Mouse (Mus musculus): ENCODE measurements around the gene Sult2b1. TPM values are rescaled to one million over a fixed set of nuclear protein-coding genes. Genes with fewer than 3 reads are reported as not detected.

Sult2b1 gene
- total RNA-seq, 2 experiments from 2014 or later = not detected

DNA sequence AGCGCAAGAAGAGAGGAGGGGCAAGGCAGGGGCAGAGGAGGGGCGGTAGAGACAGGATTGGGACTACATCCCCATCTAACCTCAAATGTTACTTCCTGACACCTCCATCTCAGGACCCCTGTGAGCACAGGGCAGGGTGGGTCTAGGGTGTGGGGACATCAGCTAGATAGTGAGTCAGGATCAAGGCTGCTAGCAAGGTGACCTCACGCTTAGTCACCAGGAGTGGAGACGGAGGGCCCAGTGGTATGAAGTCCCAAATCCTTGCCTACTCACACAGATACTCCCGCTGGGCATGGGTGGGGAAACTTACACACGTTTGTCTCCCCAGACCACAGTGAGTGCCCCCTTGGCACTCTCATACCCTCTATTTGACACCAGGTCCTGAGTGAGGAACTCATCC is 18.1 kb upstream of the Sult2b1 start:
- no peak for DNase-seq
- intact Hi-C loops (cut with DNase I; ENCODE audit: low total_unique reads) = no loop called here

DNA sequence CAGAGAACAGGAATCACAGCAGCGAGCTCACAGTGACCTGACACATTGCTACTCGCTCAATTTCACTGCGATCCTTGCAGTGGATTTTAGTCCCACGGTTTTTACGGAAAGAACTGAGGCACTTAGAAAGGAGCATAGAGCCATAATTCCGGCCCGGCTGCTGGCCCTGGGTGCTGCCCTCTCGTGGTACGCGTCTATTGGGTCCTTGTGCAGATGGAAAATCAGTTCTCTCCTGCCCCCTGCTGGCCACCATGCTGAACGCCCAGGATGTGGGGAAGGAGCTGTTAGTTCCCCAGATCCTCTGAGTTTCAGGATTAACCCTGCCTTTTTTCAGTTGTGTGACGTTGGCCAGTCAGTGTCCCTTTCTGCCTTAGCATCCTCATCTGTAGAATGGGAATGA is 16.9 kb upstream of the Sult2b1 start:
- peak; percentile 91 for DNase-seq
- intact Hi-C loops (cut with DNase I; ENCODE audit: low total_unique reads) = loop anchor here (2.0 kb wide), 1 partner anchor 63 kb away; no protein-coding TSS in a partner anchor

DNA sequence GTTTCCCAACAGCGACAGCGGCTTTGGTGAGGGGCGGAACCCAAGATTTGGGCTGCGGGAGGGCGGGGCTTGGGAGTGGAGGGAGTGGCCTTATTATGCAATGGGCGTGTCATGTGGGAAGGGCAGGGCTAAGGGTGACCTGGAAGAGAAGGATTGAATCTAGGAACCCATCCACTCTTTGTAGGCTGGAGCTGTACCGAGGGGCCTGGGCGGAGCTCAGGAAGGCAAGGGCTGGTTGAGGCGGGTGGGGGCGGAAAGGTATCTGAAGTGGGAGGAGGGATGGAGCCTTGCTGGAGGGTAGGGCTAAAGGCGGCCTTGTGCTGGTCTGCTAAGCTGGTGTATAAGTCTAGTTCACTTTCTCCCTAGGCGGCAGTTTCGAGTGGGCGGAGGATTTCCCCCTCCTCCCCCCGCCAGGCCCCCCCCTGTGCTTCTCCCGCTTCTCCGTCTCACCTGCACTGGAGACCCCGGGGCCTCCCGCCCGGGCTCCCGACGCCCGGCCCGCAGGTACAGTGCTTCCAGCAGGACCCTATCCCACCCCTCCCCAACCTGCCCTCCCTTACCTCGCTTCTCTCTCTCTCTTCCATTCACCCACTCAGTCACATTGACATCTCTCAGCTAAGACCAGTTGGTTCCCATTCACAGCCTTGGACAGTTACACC is 16.2 kb upstream of the Sult2b1 start:
- intact Hi-C loops (cut with DNase I; ENCODE audit: low total_unique reads) = loop anchor here (2.0 kb wide), 1 partner anchor 62 kb away; no protein-coding TSS in a partner anchor
- DNase-seq = no peak

DNA sequence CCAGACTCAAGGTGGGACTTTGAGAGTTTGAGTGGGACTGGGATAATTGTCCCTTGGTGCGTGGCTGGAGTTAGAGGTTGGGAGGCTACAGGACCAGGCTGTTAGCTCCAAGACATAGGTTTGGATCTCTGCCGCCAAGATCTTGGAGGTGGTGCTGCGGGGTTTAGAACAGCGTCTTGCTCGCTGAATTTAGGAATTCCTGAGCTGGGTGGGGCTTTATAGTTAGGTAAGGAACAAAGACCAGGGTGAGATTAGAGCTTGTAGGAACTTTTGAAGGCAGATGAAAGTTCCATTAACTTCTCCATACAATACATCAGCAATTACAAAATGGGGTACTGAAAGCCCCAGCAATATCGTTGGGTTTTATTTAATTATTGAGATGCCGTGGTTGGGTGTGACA is 15.5 kb upstream of the Sult2b1 start:
- intact Hi-C loops (cut with DNase I; ENCODE audit: low total_unique reads) = loop anchor here (2.0 kb wide), 1 partner anchor 61 kb away; no protein-coding TSS in a partner anchor

DNA sequence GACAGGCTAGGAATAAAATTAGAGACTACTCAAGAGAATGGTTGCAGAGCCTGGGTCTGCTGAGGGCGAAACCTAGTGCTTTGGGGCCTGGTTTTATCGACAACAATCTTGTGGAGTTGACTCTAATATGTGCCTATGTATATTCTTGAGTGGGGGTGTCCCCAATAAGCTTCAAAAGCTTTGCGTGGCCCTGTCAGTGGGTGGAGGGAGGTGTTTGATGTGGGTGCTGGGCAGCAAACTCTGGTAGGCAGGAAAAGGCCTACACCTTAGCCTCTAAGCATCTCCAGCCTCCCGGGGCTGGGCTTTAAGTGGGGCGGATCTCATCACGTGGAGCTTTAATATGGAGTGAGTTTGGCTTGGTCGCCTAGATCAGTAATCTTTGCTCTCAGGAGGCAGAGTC is 14.5 kb upstream of the Sult2b1 start:
- no peak for DNase-seq
- intact Hi-C loops (cut with DNase I; ENCODE audit: low total_unique reads) = no loop called here

More for the DNA sequence above, 15.5 kb upstream of the Sult2b1 start:
- no peak for DNase-seq

DNA sequence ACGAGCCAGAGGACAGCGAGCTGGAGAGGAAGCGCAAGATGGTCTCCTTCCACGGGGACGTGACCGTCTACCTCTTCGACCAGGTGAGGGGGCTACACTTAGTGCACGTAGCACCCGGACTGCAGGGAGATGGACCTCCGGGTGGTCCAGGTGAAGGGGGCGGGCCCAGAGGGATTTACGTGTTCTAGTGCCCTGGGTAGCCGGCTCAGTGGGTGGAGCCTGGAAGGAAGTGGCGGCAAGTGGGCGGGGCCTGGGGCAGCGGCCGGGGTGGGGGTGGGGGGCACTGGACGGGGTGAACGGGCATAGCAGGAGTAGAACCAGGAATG is 14.0 kb upstream of the Sult2b1 start:
- no peak for DNase-seq
- intact Hi-C loops (cut with DNase I; ENCODE audit: low total_unique reads) = no loop called here

DNA sequence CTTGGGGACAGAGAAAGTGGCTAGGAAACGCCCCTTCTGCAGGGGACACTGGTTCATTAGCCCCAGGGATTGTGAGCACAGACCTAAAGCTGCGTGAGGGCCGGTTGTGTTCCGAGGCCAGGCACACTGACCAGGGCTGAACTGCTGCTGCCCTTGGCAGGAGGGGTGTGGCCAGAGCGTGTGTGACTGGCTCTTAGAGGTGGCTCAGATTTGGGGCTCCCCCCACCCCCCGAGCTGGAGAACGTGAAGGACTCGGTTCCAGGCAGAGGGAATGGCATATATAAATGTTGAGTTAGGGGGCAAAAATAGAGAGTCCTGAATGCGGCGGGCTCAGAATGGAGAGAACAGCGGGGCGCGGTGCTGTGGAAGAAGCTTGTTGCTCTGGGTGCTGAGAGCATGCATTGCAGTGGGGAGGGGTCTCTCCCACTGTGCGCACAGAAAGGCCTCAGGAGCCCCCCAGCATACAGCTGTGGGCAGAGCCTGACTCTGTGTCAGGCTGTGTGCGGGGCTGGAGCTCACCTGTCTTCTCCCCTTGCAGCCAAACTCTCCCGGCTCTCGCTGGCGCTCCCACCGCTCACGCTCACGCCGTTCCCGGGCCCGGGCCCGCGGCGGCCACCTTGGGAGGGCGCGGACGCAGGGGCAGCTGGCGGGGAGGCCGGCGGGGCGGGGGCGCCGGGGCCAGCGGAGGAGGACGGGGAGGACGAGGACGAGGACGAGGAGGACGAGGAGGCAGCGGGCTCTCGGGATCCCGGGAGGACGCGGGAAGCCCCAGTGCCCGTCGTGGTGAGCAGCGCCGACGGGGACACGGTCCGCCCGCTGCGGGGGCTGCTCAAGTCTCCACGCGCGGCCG is 13.4 kb upstream of the Sult2b1 start:
- intact Hi-C loops (cut with DNase I; ENCODE audit: low total_unique reads) = no loop called here

DNA sequence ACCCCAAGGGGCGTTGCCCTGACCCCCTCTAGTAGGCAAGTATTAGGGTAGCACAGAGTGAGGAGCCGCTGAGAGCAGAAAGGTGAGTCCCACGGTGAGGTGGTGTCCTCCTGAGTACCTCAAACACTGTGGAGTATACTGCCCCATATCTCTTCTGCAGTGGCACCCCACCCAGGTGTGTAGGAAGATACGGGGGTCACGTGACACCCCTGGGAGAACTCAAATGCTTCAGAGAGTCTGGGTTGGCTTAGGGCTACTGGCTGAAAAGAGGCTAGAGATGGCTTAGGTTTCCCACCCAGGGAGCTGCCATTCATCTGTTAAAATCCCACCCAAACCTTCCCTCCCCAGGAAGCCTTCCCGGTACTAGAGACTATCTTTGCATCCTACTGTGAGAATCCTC is 12.5 kb upstream of the Sult2b1 start:
- intact Hi-C loops (cut with DNase I; ENCODE audit: low total_unique reads) = no loop called here

More for the DNA sequence above, 13.4 kb upstream of the Sult2b1 start:
- no peak for DNase-seq

DNA sequence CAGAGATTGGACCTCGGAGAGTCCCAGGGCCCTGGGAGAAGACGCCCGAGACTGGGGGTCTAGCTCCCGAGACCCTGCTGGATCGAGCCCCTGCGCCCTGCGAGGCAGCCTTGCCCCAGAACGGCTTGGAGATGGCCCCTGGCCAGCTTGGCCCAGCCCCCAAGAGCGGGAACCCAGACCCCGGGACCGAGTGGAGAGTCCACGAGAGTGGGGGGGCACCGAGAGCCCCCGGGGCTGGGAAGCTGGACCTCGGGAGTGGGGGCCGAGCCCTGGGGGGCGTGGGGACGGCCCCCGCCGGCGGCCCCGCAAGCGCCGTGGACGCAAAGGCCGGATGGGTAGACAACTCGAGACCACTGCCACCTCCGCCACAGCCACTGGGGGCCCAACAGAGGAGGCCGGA is 10.5 kb upstream of the Sult2b1 start:
- no peak for DNase-seq
- intact Hi-C loops (cut with DNase I; ENCODE audit: low total_unique reads) = loop anchor here (2.0 kb wide), 1 partner anchor 50 kb away; no protein-coding TSS in a partner anchor

More for the DNA sequence above, 12.5 kb upstream of the Sult2b1 start:
- DNase-seq = no peak

DNA sequence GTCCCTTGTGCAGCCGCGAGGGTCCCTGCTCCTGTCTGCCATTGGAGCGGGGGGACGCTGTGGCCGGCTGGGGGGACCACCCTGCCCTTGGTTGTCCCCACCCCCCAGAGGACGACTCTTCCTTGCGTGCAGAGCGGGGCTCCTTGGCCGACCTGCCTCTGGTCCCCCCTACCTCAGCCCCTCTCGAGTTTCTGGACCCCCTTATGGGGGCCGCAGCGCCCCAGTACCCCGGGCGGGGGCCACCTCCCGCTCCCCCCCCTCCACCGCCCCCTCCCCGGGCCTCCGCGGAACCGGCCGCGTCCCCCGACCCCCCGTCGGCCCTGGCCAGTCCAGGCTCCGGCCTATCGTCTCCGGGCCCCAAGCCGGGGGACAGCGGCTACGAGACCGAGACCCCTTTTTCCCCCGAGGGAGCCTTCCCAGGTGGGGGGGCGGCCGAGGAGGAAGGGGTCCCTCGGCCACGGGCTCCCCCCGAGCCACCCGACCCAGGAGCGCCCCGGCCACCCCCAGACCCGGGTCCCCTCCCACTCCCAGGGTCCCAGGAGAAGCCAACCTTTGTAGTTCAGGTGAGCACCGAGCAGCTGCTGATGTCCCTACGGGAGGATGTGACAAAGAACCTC is 9.6 kb upstream of the Sult2b1 start:
- DNase-seq = no peak
- intact Hi-C loops (cut with DNase I; ENCODE audit: low total_unique reads) = loop anchor here (2.0 kb wide), 1 partner anchor 49 kb away; no protein-coding TSS in a partner anchor

DNA sequence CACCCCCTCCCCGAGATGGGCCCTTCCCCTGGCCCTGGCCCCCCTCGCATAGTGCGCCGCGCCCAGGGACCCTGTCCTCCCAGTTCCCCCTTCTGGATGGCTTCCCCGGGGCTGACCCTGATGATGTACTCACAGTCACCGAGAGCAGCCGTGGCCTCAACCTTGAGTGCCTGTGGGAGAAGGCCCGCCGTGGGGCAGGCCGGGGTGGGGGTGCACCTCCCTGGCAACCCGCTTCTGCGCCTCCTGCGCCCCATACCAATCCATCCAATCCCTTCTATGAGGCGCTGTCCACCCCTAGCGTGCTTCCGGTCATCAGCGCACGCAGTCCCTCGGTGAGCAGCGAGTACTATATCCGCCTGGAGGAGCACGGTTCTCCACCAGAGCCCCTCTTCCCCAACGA is 8.8 kb upstream of the Sult2b1 start:
- no peak for DNase-seq
- intact Hi-C loops (cut with DNase I; ENCODE audit: low total_unique reads) = no loop called here

DNA sequence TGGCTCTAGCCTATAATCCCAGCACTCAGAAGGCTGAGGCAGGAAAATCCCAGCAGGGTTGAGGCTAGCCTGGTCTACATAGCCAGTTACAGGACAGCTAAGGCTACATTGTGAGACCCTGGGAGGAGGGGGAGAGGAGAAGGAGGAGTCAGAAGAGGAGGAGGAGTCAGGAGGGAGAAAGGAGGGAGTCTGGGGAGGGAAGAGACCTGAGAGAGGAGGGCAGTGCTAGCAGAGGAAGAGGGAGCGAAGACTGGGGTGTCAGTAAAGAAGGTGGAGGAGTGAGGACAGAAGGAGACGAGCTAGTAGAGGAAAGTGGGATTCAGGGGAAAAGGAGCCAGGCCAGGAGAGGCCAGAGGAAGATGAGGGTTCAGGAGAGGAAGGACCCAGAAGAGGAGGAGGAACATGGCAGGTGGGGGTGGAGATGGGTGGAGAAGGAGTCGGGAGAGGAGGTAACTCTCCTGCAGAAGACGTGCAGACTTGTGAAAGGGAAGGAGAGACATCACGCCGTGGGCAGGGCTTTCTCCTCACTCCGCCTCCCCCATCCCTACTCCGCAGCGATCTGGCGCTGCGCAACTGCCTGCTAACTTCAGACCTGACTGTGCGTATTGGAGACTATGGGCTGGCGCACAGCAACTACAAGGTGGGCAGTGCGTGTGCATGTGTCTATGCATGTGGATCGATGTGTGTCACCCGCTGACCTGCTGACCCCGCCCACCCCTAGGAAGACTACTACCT is 7.5 kb upstream of the Sult2b1 start:
- DNase-seq = no peak
- intact Hi-C loops (cut with DNase I; ENCODE audit: low total_unique reads) = no loop called here

DNA sequence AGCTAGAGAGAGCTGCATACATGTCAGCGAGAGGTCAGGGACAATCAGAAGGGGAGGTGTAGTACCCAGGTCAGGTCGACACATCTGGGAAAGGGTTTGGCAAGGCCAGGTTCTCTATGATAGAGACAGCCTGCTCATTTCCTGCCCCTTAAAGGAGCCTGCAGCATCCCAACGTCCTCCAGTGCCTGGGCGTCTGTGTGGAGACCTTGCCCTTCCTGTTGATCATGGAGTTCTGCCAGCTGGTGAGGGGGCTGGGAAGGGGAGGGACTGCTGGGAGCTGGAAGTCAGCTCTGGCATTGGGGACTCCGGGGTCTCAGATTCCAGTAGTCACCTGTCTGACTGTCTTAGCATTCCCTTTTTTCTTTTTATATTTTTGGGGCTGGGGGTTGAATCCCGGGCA is 6.3 kb upstream of the Sult2b1 start:
- intact Hi-C loops (cut with DNase I; ENCODE audit: low total_unique reads) = no loop called here
- DNase-seq = no peak

DNA sequence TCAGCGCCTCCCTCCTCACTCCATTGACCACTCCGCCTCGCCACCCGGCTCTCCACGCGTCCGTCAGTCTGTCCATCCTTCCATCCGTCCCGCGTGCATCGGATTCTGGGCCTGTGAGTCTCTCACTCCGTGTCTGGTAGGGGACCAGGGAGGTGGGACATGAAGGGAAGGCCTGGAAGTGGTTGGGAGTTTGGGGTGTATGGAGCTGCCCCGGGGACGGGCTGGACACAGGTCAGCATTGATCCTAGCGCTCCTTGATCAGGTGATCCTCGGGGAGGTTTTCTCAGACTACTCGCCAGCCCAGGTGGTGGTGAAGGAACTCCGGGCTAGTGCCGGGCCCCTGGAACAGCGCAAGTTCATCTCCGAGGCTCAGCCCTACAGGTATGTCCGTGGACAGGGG is 3.2 kb upstream of the Sult2b1 start:
- intact Hi-C loops (cut with DNase I; ENCODE audit: low total_unique reads) = no loop called here
- no peak for DNase-seq

DNA sequence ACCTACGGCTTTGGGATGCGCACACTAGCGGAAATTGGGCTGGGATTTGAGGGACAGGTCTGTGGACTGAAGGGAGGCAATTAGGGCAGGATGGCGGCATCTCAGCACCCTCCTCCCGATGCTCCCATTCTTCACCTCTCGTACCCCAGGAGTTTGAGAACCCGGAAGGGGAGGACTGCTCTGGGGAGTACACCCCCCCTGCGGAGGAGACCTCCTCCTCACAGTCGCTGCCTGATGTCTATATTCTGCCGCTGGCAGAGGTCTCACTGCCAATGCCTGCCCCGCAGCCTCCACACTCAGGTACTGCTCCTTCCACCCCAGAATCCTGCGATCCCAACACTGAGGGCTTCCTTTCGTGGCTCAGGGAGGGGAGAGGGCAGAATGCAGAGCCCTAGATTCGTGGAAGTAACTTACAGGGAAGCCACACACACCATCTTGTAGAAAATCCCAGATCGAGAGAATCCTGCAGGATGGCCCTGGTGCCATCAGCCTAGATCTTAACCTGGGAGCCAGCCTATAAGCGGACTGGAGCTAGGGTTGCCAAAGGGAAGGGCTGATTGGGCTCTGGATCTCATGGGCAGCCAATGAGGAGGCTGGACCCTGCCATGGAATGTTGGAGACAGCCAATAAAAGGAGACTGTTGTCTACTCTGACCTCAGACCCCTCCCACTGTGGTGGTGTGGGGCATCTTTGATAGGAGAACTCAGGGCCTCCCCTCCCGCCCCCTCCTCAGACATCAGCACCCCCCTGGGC is 2.4 kb upstream of the Sult2b1 start:
- DNase-seq = no peak
- intact Hi-C loops (cut with DNase I; ENCODE audit: low total_unique reads) = no loop called here

DNA sequence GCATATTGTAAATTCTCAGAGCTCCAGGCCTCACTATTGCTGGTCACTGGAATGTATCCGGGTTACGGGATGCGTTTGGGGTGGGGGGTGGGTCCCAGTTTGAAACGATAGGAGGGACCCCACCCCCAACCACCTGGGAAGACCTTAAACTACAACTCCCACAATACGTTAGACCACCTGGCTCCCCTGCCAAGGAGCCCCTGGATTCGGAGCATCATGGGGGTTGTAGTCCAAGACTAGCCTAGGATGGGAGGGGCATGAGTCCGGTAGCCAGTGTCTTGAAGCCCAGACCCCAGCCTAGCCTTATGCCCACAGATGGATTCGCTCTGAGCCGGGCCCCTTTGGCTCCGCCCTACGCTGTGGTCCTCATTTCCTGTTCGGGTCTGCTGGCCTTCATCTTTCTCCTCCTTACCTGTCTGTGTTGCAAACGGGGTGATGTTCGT is 1.7 kb upstream of the Sult2b1 start:
- no peak for DNase-seq
- intact Hi-C loops (cut with DNase I; ENCODE audit: low total_unique reads) = no loop called here

DNA sequence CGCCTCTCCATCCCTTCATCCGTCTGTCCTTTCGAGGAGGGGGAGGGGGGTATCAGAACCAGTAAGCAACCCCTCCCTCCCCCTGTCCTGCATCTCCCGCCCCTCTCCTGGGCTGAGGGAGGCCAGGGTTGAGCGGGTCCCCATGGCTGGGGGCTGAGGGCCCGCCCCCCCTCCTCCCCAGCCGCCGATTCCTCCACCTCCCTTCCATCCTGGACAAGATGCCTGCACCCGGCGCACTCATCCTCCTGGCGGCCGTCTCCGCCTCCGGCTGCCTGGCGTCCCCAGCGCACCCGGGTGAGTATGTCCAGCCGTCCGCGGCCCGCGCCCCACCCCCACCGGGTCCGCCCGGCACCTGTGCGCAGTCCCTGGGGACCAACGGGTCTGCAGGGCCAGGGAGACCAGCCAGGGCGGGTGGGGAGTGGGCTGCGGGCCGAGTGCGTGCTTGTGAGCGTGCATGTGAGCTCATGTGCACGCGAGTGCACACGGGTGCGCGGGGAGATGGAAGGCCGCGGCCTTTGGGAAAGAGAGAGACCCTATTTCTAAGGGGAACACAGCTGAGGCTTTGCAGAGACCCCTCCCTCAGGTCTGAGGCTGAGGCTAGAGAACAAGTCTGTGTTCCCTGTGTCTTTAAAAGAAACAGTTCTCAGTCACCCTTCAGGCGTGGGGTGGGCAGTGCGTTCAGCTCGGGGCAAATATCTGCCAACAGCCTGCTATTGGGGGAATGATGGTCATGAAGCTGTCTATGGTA is 1.1 kb upstream of the Sult2b1 start:
- intact Hi-C loops (cut with DNase I; ENCODE audit: low total_unique reads) = no loop called here
- no peak for DNase-seq

DNA sequence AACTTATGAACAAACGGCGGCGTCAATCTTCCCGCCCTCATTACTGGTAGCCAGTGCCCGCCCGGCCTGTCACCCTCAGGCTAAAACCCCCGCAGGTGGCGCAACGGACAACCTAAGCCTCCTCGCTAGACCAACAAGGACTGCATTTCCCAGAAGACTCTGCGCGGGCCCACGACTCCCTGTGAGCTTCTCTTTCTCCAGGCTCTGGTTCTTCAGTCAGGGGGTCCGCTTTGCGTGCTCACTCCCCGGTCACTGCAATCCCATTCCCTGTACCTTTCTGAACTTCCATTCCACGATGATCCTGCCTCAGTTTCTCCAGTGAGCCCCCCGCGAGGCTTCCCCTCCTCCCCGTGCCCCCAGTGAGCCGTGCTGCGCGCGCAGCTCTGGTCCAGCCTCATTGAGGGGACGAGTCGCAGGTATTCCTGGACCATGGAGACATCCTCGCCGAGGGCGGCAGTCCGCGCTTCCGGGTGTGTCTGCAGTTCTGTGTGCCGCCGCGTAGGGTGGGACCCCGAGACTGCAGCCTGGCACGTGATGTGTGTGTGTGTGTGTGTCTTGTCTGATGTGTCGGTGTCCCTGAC is 868 bp downstream of the Sult2b1 start, which contains the start of gene Lmtk3:
Gene Lmtk3 (plus strand): TSS at position 228 of the 581 bp plus-strand sequence.
- DNase-seq = peak; percentile 43
- intact Hi-C loops (cut with DNase I; ENCODE audit: low total_unique reads) = no loop called here
